Mouse (Mus musculus) adipocyte (in vitro differentiated cells): ENCODE results near the gene Nudcd3.

ENCODE experiments used
- DNase-seq: peaks from one replicate; pipeline ENCODE4 v3.0.0-alpha.2; 2016; ENCODE audit warnings: low spot score

Nudcd3 gene

DNA sequence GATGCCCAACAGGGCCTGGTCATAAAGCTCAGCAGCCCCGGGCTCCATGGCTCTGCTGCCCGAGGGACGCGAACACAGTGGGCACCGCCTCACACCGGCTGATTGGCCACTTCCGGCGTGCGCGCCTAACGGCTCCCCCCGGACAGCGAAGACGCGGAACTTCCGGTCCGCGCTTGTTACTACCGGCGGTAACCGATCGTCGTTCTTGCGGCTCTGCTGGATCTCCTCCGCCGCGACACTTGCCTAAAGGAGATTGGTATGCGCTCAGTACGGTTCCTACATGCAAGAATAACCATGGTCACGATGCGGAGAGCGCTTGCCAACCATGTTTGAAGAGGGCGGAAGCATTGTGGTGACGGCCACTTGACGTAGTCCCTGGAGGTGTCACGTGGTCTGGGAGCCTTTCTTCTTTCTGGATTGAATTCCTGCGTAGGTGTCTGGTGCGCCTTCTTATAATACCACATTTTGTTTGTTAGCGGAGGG, at the start of gene Nudcd3:
TSS of gene Nudcd3 (minus strand) at position 329 of the 483 bp plus-strand sequence.
- DNase-seq, result peak; percentile 91

DNA sequence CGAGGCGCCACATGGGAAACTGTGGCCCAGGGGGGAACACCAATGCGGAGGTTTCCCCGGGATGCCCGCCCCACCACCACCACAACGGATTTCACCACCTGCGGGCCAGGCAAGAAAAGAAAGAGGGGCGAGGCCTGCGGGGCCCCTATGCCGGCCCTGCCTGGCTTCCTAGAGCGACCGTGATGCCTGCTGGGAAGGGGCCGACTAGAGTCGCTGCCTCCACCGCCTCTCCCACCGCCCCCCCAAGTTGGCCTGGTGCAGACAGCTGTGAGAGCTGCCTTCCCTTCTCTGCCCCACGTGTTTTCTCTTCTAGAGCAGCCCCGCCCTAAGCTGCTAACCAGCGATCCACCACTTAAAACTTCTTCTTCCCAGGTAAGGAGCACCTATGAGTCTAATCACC, 44.5 kb upstream of the Nudcd3 start:
- DNase-seq, result no peak

- peak; percentile 38 for DNase-seq
These were observed 32.8 kb upstream of the Nudcd3 start for GRCm38 (mm10) chr11:6233025-6233424.

- DNase-seq, result no peak
These were observed 29.8 kb upstream of the Nudcd3 start, which contains the start of gene Npc1l1 for GRCm38 (mm10) chr11:6230012-6230411. TSS of gene Npc1l1 (minus strand) at chr11:6230143.

GRCm38 (mm10) chr11:6224541-6225229, 24.5 kb upstream of the Nudcd3 start:
- DNase-seq, result no peak

GRCm38 (mm10) chr11:6222187-6222586, 22.0 kb upstream of the Nudcd3 start:
- no peak for DNase-seq

GRCm38 (mm10) chr11:6219967-6220366, 19.8 kb upstream of the Nudcd3 start:
- DNase-seq, result no peak

GRCm38 (mm10) chr11:6218189-6218896, 18.1 kb upstream of the Nudcd3 start:
- no peak for DNase-seq

DNA sequence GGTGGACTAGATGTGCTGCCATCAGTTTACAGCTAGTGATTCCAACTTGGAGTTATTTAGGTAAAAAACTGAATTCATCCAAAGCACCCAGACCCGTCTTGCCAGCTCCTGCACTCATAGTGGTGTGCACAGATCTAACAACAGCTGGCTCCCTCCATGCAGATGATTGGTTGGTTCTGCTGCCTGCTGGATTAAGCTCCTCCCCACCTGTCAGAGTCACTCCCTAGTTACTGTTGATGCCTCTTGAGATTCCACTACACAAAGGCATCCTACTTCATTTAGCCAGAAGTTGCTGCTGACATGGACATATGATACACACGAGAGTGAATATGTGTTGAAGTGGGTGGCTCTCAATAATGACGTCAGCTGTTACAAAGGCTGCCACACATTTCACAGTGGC, 16.6 kb upstream of the Nudcd3 start:
- DNase-seq, result no peak

GRCm38 (mm10) chr11:6208158-6208557, 7.9 kb upstream of the Nudcd3 start:
- DNase-seq, result no peak

- no peak for DNase-seq
These were observed 6.9 kb upstream of the Nudcd3 start for GRCm38 (mm10) chr11:6207090-6207489.

GRCm38 (mm10) chr11:6200570-6200969, 355 bp upstream of the Nudcd3 start:
- no peak for DNase-seq

DNA sequence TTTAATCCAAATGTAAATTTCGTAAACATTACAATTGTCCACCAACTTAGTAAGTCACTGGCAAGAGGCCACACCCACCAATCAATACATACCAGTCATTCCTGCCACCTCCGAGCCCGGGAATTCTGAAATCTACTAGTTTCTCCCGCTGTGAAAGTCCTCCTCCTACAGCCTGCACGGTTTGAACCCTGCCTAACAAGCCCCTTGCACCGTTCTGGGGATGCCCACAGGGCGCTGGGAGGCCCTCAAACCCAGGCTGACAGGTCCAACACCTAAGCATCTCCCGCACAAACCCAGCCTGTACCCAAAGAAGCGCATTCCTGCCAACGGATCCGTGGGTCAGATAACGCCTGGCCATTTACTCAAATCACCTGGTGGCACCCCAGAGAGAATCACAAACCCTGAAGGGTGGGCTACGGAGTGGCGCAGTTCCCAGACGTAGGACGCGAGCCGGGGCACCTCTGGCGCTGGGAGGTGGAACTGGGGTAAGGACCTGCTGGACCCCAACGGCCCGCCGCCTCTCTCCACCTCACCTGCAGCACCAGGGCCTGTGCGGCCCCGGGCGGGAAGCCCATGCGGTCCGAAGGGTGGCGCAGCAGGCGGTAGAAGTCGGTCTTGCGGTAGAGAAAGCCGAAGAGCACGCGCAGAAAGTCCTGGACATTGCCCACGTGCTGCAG, 667 bp downstream of the Nudcd3 start, which contains the start of gene A730071L15Rik:
TSS of gene A730071L15Rik (plus strand) at position 620 of the 677 bp plus-strand sequence.
- DNase-seq, result peak; percentile 40

GRCm38 (mm10) chr11:6198449-6198848, 1.8 kb downstream of the Nudcd3 start:
- DNase-seq, result no peak

GRCm38 (mm10) chr11:6196780-6197179, 3.4 kb downstream of the Nudcd3 start:
- DNase-seq, result no peak

DNA sequence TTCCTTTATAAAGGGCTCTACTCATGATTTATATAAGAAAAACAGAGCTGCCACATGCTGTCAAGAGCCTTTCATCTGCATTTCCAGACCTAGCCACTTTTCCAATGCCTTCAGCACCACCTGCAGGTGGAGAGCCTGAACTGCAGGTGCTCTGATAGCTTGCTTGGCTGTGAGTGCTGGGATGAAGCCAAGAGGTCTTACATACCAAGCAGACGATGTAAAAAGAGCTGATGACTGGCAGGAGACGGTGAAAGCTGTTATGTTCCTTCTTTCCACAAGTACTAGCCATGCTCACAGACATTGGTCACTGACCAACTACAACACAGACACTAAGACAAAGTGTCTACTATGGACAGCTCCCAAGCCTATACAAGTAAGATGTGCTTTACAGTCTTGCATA, 12.3 kb downstream of the Nudcd3 start:
- peak; percentile 97 for DNase-seq

DNA sequence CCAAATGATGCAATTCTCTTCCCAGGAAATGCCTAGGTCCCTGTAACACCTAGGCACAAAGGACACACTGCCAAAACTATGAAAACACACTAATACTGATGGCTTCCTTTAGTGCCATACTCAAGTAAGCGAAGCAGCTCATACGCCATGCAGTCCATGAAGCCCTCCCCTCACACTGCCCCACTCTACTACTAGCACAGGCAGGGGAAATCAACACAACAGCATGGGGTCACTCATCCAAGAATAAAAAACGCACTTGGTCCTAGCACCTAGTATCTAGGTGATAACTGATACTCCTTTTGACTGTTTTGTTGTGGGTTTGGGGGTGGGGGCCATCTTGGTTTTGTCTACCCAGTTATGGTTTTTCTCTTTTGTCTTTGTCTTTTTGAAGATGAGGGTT, 12.8 kb downstream of the Nudcd3 start:
- no peak for DNase-seq

GRCm38 (mm10) chr11:6184202-6184935, 15.8 kb downstream of the Nudcd3 start:
- DNase-seq, result peak; percentile 15

- no peak for DNase-seq
These were observed 17.0 kb downstream of the Nudcd3 start for GRCm38 (mm10) chr11:6183246-6183645.

DNA sequence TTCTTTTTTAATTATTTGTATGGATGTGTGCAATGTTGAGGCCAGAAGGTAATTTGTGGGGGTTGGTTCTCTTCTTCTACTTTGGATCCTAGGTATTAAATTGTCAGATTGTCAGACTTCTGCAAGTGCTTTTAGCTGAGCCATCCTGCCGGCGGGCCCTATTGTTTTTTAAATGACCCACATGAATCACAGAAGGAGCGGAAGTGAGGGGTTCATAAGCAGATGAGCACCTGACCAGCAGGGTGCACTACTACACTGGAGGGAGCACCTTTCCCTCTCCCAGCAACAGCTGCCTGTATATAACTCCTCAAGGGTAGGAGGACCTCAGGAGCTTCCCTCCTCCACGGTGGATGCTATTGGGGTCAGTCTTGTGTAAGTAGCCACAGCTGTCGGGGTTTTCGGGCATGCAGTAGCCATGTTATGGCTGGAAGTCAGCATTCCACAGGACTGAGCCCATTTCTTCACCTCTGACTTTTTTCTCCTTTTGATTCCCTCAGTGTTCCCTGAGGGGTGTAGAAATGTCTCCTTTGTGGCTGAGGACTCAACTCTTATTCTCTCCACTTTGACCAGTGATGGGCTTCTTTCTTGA, 19.3 kb downstream of the Nudcd3 start:
- DNase-seq, result no peak

DNA sequence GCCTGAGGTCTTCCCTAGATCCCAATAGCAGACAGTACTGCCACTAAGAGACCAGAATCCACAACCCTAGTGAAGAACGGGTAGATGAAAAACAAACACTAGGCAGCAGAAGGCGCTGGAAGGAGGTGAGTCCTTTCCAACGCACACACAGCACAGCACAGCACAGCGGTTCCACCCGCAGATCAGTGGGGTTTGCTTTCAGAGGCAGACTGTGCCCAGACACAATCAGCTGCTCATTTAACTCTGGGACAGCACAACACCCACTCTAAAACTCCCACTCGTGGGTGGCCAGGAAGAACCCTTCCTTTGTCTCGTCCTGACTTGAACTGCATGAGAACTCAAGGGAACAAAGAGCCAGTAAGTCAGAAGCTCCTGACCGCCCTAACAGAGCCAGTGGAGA, 21.0 kb downstream of the Nudcd3 start:
- no peak for DNase-seq
